Mouse (Mus musculus) cerebellum, adult 2 months (tissue): Measurements from ENCODE around the gene Cars2.

ENCODE experiments used
- CTCF ChIP-seq: fragments of 200-500 bp; IDR thresholded peaks from 2 replicates; pipeline ENCODE4 v1.5.1; 2011; ENCODE audit warnings: low read depth, mild to moderate bottlenecking, control low read depth, low read length, moderate library complexity, borderline replicate concordance; ENCODE audit not compliant: insufficient read depth
- POLR2A ChIP-seq: fragments of 200-500 bp; IDR thresholded peaks from 2 replicates; pipeline ENCODE4 v1.6.1; 2011; ENCODE audit warnings: low read length, control low read depth, borderline replicate concordance; ENCODE audit not compliant: insufficient read depth

DNA sequence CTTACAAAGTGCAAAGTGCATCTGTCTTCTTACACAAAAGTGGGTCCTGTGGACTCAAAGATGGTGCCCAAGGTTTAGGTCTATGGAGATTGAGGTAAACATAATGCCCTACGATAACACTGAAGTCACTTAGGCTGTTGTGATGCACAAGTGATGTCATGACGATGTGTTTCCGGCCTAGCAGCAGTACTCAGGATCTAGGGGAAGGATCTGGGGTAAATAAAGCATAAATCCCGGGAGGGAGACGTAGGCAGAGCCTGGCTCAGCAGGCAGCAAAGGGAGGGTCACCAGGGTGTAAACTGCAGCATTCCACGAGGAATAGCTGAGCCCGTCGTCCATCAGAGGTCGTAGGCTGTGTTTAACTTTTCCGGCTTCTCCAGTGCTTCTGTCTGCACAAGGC is 41.7 kb downstream of the Cars2 start:
- no peak for TF ChIP-seq CTCF
- no peak for TF ChIP-seq POLR2A
